Mouse (Mus musculus) limb, embryonic 15.5 days (tissue): ENCODE measurements around the gene L2hgdh. TPM values are rescaled to one million over a fixed set of nuclear protein-coding genes. Genes with fewer than 3 reads are reported as not detected.

Experiments used
- ATAC-seq: fragments of 200-750 bp; cut with Nextera tagmentation; 2 replicates; pipeline ENCODE4 v1.8.0; 2017; ENCODE audit warnings: low read depth, moderate TSS enrichment; ENCODE audit not compliant: insufficient number of reproducible peaks, low FRiP score, low TSS enrichment
- H3K27ac ChIP-seq: fragments of 300-500 bp; sonication (generic); 2 replicates; pipeline ENCODE4 v1.5.1; 2015; ENCODE audit warnings: moderate library complexity, mild to moderate bottlenecking, inconsistent platforms
- H3K27me3 ChIP-seq: fragments of 300-500 bp; sonication (generic); 2 replicates; pipeline ENCODE4 v1.6.1; 2015; ENCODE audit warnings: inconsistent platforms
- H3K36me3 ChIP-seq: fragments of 300-500 bp; sonication (generic); 2 replicates; pipeline ENCODE4 v1.6.1; 2015; ENCODE audit warnings: inconsistent platforms
- H3K4me1 ChIP-seq: fragments of 300-500 bp; sonication (generic); 2 replicates; pipeline ENCODE4 v1.6.1; 2015; ENCODE audit warnings: inconsistent platforms
- H3K4me2 ChIP-seq: fragments of 300-500 bp; sonication (generic); 2 replicates; pipeline ENCODE4 v1.6.1; 2015; ENCODE audit warnings: mild to moderate bottlenecking, inconsistent platforms
- H3K4me3 ChIP-seq: fragments of 300-500 bp; sonication (generic); 2 replicates; pipeline ENCODE4 v1.5.1; 2015; ENCODE audit warnings: mild to moderate bottlenecking, inconsistent platforms
- H3K9ac ChIP-seq: fragments of 300-500 bp; sonication (generic); 2 replicates; pipeline ENCODE4 v1.6.1; 2015; ENCODE audit warnings: inconsistent platforms
- H3K9me3 ChIP-seq: fragments of 300-500 bp; sonication (generic); 2 replicates; pipeline ENCODE4 v1.6.1; 2016; ENCODE audit warnings: inconsistent platforms
- WGBS: fragments of 180-500 bp; shearing (Covaris S2); methylation state at CpG from one replicate; pipeline ENCODE4 v1.1.7; 2015; 5-methylcytosine and 5-hydroxymethylcytosine counted together
- polyA plus RNA-seq: library from polyadenylated mRNA; unstranded; fragments of >200 nt; fragmentation: Nextera tagmentation; extraction: Ambion mirVana; gene quantifications from 2 replicates; pipeline ENCODE4 v1.2.1, GENCODE M21; 2015

L2hgdh gene
- polyA plus RNA-seq = 18.0 and 22.7 TPM in 2 replicates

DNA sequence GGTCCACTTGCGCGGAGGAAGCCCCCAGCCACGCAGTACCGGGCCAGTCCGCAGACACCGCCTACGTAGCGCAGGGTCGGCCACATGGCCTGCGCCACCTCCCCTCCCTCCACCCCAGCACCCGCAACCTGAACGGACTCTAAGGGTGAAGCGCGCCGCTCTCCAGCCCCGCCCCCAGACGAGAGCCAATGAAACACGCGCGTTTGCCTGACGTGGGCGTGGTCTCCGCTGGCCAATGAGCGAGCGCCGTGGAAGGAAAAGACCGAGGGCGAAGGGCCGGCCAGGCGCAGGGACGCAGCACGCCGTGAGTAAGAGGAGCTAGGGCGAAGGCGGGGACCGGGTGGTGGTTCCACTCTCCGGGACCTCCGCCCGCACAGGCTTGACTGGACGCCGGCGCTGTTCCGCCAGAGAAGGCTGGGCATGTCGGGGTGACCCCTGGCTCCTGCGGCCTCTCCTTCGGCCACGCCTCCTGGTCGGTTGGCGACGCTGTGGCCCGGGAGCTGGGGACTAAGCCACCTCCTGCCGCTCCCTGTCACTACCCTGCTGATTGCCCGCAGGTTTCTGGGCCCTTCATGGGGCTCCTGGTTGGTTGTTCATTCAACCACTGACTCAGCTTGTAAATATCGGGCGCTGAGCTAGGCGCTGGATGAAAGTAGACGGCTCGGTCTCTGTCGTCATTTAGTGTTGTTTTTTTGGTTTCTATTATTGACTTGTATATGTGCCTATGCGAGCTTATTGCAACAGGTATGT, at the start of gene L2hgdh, which contains the start of gene Atp5s:
L2hgdh (minus strand) TSS at position 163 of the 750 bp plus-strand sequence.
Atp5s (plus strand) TSS at position 240 of the 750 bp plus-strand sequence.
- Histone ChIP-seq H3K27me3 (no peaks in the 10 kb centered on the region), H3K9me3 (no peaks in the 10 kb centered on the region), H3K27ac (peak within 1 kb of the TSS; percentile 91), H3K36me3 (peaks cover 3% of the 10 kb centered on the region), H3K4me3 (peak within 1 kb of the TSS; percentile 87), H3K4me2 (peak within 1 kb of the TSS; percentile 88), H3K9ac (peak within 1 kb of the TSS; percentile 74), H3K4me1 (peaks cover 13% of the 10 kb centered on the region)
- peak; percentile 92 for ATAC-seq
- under 1% methylated on average over 60 of the region's 60 CpGs for WGBS

DNA sequence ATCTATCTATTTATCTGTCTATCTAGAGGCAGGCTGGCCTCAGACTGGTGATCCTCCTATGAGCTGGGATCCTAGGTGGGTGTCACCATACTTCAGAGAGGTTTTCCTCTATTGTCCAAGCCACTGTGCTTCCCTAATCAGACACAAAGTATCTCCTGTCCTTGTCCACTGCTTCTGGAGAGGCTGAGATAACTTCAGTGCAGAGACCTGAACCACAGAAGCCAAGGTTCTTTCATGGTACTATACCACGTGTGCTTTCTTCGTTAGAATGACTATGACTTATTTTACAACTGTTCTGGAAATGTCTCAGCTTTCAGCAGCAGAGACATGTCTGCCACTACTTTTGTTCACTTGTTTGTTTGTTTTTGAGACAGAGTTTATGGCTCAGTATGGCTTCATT, 44.2 kb upstream of the L2hgdh start:
- no peaks in the 10 kb centered on the region for H3K27me3 ChIP-seq
- no peak overlapping the region for H3K27ac ChIP-seq
- no peak overlapping the region for H3K4me2 ChIP-seq
- H3K4me1 ChIP-seq = 0 out of 2 replicates have a peak, but pooled peaks cover 6% of the 10 kb centered on the region
- no peak overlapping the region for H3K4me3 ChIP-seq
- no peak overlapping the region for H3K9ac ChIP-seq
- no peaks in the 10 kb centered on the region for H3K36me3 ChIP-seq
- WGBS = 57% methylated on average over 2 of the region's 2 CpGs
- ATAC-seq = no peak
- H3K9me3 ChIP-seq = no peaks in the 10 kb centered on the region

DNA sequence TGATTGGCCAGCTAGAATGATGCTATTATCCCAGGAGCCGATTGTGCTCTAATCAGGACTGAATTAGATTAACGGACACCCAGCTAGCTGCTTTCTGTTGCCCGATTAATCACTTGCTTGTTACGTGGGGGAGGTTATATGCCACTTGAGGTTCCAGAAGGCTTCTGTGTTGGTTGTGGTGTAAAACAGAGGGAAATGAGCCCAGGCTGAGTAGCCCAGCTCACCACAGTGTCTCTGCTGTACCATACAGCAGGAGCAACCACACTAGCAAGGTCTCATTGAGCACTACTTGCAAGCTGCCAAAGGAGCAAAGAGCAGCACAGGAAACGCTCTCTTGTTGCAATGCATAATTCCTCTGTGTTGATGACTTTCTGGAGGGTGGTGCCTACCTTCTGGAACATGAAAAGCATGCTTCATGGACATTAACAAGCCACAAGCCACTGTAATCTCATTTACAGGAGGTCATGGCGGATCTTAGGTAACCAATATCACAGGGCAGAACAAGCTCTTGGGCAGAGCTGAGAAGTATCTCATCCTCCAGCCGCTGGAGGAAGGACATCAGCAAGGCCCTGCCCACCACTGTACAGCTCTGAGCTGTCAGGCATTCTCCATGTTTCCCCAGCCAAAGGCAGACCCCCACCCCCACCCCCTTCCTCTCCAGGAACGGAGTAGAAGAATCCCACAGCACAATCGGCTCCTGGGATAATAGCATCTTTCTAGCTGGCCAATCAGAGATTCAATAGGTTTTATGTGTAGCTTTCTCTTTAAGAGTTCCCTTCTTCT, 43.0 kb upstream of the L2hgdh start:
- WGBS = 43% methylated on average over 9 of the region's 9 CpGs
- no peak overlapping the region for H3K9ac ChIP-seq
- H3K27me3 ChIP-seq = no peaks in the 10 kb centered on the region
- H3K9me3 ChIP-seq = no peaks in the 10 kb centered on the region
- no peak for ATAC-seq
- H3K27ac ChIP-seq = no peak overlapping the region
- no peak overlapping the region for H3K4me3 ChIP-seq
- no peak overlapping the region for H3K4me2 ChIP-seq
- no peaks in the 10 kb centered on the region for H3K36me3 ChIP-seq
- H3K4me1 ChIP-seq = 0 out of 2 replicates have a peak, but pooled peaks cover 6% of the 10 kb centered on the region

DNA sequence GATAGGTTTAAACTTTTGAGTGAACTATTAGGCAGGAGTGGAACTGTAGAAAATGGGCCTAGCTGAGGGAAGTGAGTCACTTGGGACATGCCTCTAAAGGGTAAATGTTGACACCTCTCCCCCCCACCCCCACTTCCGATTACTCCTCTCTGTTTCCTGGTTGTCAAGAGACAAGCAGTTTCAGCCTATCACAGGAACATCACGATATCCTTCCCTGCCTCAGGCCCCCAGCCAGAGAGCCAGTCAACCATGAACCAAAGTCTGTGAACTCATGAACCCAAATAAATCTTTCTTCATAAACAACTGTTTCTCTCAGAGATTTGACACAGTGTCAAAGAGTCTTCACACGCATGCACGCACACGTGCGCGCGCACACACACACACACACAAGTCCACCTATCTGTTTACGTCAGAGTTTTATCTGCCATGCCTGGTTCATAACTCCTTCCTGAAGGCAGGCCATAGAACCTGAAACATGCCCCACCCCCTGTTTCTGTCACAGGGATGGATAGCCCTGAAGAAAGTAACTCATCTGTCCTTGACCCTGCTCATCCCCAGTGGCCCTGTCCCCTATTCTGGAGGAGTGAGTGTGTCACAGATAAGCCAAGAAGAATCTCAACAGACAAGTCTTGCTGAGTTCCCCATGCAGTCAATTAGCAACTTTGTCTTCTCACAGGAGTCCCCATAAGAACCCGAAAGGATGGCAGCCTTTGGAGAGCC, 41.7 kb upstream of the L2hgdh start:
- no peak overlapping the region for H3K4me3 ChIP-seq
- no peaks in the 10 kb centered on the region for H3K9me3 ChIP-seq
- 83% methylated on average over 10 of the region's 10 CpGs for WGBS
- H3K4me1 ChIP-seq = 0 out of 2 replicates have a peak, but pooled peaks cover 6% of the 10 kb centered on the region
- no peak overlapping the region for H3K9ac ChIP-seq
- ATAC-seq = no peak
- H3K27me3 ChIP-seq = no peaks in the 10 kb centered on the region
- no peak overlapping the region for H3K4me2 ChIP-seq
- H3K27ac ChIP-seq = no peak overlapping the region
- no peaks in the 10 kb centered on the region for H3K36me3 ChIP-seq

DNA sequence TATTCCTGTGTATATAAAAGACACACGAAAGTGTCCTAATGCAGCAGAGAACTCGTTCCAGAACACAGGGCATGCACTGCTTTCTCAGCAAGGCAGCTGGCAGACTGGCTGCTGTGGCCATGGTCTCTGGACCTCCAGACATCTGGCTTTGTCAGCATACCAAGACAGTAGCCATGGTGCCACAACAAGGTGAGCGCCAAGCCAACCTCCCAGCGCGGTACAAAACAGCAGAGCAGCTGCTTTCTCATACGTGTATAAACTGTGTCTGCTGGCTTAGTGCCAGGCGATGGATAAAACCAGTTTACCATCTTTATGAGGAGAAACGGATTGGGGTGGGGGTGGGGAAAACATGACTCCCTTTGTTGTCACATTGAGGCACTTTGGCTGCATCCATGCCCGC, 40.9 kb upstream of the L2hgdh start:
- no peak overlapping the region for H3K4me3 ChIP-seq
- no peak overlapping the region for H3K4me2 ChIP-seq
- no peaks in the 10 kb centered on the region for H3K27me3 ChIP-seq
- 48% methylated on average over 9 of the region's 9 CpGs for WGBS
- H3K27ac ChIP-seq = no peak overlapping the region
- no peak overlapping the region for H3K9ac ChIP-seq
- ATAC-seq = no peak
- no peaks in the 10 kb centered on the region for H3K36me3 ChIP-seq
- H3K9me3 ChIP-seq = no peaks in the 10 kb centered on the region
- peaks cover 12% of the 10 kb centered on the region for H3K4me1 ChIP-seq

DNA sequence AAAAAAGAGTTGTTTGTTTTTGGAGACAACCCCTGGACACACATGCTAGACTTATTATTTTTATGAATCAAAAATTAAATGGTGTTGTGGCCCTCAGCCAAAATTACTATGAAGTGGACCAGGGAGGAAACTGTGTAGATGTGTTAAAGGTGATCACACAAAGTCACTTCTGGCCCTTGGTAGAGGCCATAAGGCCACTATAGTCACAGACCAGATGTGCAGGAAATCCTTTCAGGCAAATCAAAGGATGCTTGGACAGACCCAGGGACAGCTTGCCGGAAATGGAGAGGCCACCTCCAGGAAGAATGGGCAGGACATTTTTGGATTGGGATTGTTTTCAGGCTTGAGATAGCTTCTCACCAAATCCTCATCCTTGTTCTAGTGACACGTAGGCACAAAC, 36.9 kb upstream of the L2hgdh start:
- no peak for ATAC-seq
- H3K27ac ChIP-seq = no peak overlapping the region
- H3K9ac ChIP-seq = no peak overlapping the region
- H3K4me2 ChIP-seq = no peak overlapping the region
- H3K4me1 ChIP-seq = peaks cover 35% of the 10 kb centered on the region
- H3K9me3 ChIP-seq = no peaks in the 10 kb centered on the region
- WGBS = 75% methylated on average over 2 of the region's 2 CpGs
- no peaks in the 10 kb centered on the region for H3K27me3 ChIP-seq
- H3K4me3 ChIP-seq = no peak overlapping the region
- H3K36me3 ChIP-seq = no peaks in the 10 kb centered on the region

DNA sequence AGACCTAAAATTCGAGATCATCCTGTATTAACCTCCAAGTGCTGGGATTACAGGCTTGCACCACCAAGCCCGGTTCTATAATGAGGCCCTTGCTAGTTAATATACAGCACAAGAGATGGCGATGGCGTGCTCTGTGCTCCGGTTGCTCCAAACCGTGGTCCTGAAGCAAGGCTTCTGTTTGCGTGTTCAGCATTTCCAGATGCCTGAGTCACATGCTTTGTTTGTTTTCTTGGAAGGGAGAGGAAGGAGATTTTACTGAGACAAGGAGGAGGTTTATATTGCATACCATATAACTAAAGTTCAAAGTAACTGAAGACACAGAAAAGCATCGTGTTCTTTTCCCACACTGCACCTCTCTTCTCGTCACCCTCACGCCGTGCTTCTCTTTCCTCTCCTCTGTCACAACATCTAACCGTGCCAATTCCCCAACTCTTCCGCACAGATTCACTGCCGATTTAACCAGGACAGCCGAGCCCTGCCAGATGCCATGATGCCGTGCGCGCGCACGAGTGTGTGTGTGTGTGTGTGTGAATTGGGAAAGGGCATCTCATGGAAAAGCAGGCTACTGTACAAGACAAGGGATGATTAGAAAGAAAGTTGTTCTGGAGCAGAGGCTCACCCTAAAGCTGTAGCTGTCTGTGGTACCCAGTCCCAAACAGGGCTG, 36.2 kb upstream of the L2hgdh start:
- Histone ChIP-seq H3K9ac (no peak overlapping the region), H3K27ac (peak overlapping the region; percentile 47; the same call in 1 of the 2 replicates), H3K4me2 (no peak overlapping the region), H3K4me3 (no peak overlapping the region), H3K4me1 (peaks cover 35% of the 10 kb centered on the region), H3K36me3 (no peaks in the 10 kb centered on the region), H3K9me3 (no peaks in the 10 kb centered on the region), H3K27me3 (no peaks in the 10 kb centered on the region)
- ATAC-seq = no peak
- WGBS = 67% methylated on average over 20 of the region's 20 CpGs

DNA sequence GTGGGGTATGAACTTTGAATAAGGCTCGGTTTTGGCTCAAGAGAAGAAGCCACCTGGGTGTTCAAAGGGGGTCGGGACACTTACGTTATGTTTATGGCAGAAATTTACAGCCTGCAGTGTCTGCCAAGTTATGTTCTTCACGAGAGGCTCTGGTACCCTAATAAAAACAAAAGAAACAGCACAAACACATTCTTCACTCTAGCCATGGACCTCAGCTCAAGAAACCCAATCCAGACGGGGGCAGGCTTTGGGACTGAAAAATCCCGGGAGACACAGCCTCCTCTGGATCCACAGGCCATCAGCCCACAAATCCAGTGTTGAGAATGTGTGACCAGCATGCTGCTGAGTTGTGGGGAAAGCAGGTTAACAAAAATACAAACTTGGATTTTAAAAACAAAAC, 35.3 kb upstream of the L2hgdh start:
- no peak for ATAC-seq
- no peak overlapping the region for H3K4me2 ChIP-seq
- H3K4me3 ChIP-seq = no peak overlapping the region
- H3K9ac ChIP-seq = no peak overlapping the region
- H3K4me1 ChIP-seq = peaks cover 32% of the 10 kb centered on the region
- no peaks in the 10 kb centered on the region for H3K36me3 ChIP-seq
- H3K9me3 ChIP-seq = no peaks in the 10 kb centered on the region
- H3K27ac ChIP-seq = peak overlapping the region; percentile 59; the same call in 1 of the 2 replicates
- 16% methylated on average over 6 of the region's 6 CpGs for WGBS
- H3K27me3 ChIP-seq = no peaks in the 10 kb centered on the region

DNA sequence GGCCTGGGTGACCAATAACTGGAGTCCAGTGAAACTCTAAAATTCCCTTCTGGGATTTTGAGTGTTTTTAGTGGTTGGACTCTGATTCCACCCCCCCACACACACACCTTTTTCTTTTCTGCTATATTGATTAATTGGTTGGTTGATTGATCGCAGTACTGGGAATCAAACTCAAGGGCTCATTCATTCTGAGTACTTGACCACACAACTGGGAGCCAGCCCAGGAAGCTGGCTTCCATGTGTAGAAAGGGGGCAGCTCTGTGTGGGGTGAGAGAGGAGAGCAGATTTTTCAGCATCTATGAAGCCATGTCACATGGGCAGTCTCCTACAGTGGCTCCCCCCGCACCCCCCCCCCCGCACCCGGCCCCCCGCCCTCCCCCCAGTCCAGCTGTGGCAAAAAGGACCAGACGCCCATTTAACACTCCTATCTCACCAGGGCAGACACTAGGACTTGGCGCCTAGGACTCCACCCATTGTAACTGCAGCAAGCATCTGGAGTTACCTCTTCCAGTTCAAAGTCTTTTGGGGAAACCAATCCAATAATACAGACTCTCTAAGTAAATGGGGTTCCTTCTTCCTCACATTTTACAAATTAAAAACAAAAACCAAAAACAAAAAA, 34.7 kb upstream of the L2hgdh start:
- Histone ChIP-seq H3K9ac (no peak overlapping the region), H3K4me1 (peaks cover 32% of the 10 kb centered on the region), H3K36me3 (no peaks in the 10 kb centered on the region), H3K4me2 (peak overlapping the region; percentile 47; the same call in 1 of the 2 replicates), H3K9me3 (no peaks in the 10 kb centered on the region), H3K27ac (peak overlapping the region; percentile 35), H3K27me3 (no peaks in the 10 kb centered on the region), H3K4me3 (no peak overlapping the region)
- ATAC-seq = no peak
- WGBS = 19% methylated on average over 7 of the region's 7 CpGs

DNA sequence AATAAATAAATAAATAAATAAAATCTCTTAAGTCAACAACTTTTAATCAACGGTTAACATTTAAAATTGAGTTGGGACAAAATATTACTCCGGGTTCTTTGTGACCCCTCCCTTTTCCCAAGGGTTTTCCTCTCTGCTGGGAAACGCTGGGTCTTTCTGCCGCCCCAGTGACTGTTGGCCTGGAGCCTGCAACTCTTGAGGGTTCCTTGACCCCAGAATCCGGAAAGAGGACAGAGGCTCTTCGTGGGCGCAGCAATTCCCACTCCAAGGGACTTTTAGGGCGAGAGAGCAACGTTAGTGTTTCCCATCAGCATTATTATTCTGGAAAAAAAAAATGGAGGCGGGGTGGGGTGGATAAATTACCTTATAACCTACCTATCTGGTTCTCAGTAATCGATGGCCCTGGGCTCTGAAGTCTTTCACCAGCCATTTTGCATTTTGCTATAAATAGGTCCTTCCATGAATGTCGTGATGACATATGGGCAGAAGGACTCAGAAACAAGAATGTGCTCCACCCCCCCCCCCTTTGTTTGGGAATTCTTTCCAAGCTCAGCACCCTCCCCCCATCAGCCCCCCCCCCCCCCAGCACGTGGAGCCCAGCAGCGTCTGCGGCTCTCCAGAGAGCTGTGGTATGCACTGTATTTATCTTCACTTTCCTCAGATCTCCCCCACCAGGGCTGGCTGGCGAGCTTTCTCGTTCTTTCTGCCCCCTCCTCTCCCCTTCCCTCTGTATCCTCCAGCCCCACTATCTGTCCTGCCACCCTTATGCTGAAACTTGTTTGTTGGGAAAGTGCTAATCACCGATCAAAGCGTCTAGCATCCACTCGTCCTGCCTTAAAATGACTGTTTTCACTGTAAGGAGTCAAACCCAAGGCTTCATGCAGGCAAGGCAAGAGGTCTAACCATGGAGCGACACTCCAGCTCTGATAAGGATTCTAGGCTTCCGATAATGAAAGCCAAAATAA, 33.8 kb upstream of the L2hgdh start:
- Histone ChIP-seq H3K4me1 (peaks cover 32% of the 10 kb centered on the region), H3K4me3 (peak overlapping the region; percentile 14; the same call in 1 of the 2 replicates), H3K36me3 (no peaks in the 10 kb centered on the region), H3K9ac (no peak overlapping the region), H3K4me2 (peak overlapping the region; percentile 47), H3K9me3 (no peaks in the 10 kb centered on the region), H3K27ac (peak overlapping the region; percentile 44), H3K27me3 (no peaks in the 10 kb centered on the region)
- 0 out of 2 replicates have a peak, but pooled peaks have one; percentile 38 for ATAC-seq
- WGBS = 9% methylated on average over 22 of the region's 22 CpGs
